Mouse (Mus musculus): ENCODE measurements around the gene Hic2. TPM values are rescaled to one million over a fixed set of nuclear protein-coding genes. Genes with fewer than 3 reads are reported as not detected.

Hic2 gene
- polyA plus RNA-seq (2015; fragmentation: Nextera tagmentation; extraction: Ambion mirVana), result 4.5 and 6.1 TPM in 2 replicates

GRCm38 (mm10) chr16:17232794-17233701, at the start of gene Hic2:
Hic2 (plus strand) TSS chr16:17233572.
- Histone ChIP-seq H3K27ac (peak within 1 kb of the TSS; percentile 91), H3K4me3 (replicated peaks) (peak within 1 kb of the TSS; percentile 95), H3K4me1 (peaks cover 25% of the 10 kb centered on the region), H3K9ac (peak within 1 kb of the TSS; percentile 83), H3K27me3 (replicated peaks) (no peaks in the 10 kb centered on the region), H3K36me3 (no peaks in the 10 kb centered on the region), H3K4me2 (peak within 1 kb of the TSS; percentile 83), H3K9me3 (no peaks in the 10 kb centered on the region)
- ATAC-seq (ENCODE audit: insufficient read depth, low FRiP score, low read depth), result peak; percentile 94
- WGBS, result 2% methylated on average over 54 of the region's 59 CpGs

- no peak overlapping the region for H3K9ac ChIP-seq
- H3K27ac ChIP-seq, result no peak overlapping the region
- H3K9me3 ChIP-seq, result no peaks in the 10 kb centered on the region
- no peak overlapping the region for H3K4me3 ChIP-seq (replicated peaks)
- H3K36me3 ChIP-seq, result peaks cover 6% of the 10 kb centered on the region; the same call in 1 of the 2 replicates
- H3K27me3 ChIP-seq (replicated peaks), result no peaks in the 10 kb centered on the region
- ATAC-seq (ENCODE audit: insufficient read depth, low FRiP score, low read depth), result no peak
- H3K4me2 ChIP-seq, result no peak overlapping the region
- no peaks in the 10 kb centered on the region for H3K4me1 ChIP-seq
Measured at GRCm38 (mm10) chr16:17185475-17185874, 47.9 kb upstream of the Hic2 start.

DNA sequence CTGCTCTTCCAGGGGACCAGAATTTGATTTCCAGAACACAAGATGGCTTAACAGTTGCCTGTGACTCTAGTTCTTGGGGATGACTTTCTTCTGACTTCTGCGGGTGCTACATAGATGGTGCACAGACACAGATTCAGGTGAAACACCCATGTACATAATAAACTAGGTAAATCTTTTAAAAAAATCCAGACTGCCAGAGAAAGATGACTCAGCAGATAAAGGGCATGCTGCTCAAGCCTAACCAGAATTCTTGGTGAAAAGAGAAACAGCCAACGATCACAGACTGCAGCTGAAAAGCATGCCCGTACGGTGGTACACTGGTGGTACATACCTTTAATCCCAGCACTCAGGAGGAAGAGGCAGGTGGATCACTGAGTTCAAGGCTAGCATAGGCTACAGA, 39.5 kb upstream of the Hic2 start:
- H3K4me3 ChIP-seq (replicated peaks), result no peak overlapping the region
- H3K4me1 ChIP-seq, result no peaks in the 10 kb centered on the region
- no peak overlapping the region for H3K27ac ChIP-seq
- no peaks in the 10 kb centered on the region for H3K27me3 ChIP-seq (replicated peaks)
- no peaks in the 10 kb centered on the region for H3K36me3 ChIP-seq
- no peak overlapping the region for H3K4me2 ChIP-seq
- H3K9ac ChIP-seq, result no peak overlapping the region
- no peaks in the 10 kb centered on the region for H3K9me3 ChIP-seq
- ATAC-seq (ENCODE audit: insufficient read depth, low FRiP score, low read depth), result no peak
- WGBS, result 93% methylated on average over 4 of the region's 4 CpGs

DNA sequence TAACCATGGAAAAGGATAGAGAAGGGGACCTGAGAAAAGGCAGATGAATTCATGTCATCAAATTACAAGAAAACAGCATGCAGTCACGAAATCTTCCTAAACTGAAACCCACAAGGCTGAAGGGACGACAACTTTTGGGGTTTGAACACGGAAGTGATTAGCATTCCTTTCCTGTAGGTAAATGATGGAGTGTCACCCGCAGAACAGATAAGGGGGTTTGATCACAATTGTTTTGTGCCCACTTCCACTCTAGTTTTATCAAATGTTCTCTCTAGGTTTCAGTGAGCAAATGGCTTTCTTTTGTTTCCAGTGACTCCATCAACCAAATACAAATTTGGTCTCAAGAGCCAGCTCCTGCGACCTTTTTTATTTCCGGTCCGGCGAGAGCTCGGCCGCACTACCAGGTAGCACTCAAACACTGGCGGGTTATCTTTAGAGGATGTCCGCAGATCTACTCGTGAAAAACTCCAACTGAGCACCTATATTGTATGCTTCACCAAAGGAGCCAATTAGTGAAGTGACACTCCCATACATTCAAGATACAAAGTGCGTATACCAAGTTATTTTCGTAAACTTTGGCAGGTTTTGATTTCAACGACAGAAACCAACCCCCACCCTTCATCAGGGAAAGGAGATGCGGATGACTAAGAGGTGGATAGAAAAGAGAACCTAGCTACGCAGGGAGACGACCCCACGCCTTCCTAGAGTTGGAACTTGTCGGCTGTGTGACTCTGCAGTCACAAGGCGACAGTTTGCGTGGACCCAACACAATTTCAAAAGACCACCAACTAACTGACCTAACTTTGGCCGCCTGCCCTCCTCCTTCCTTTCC, 33.0 kb upstream of the Hic2 start:
- H3K4me1 ChIP-seq, result 0 out of 2 replicates have a peak, but pooled peaks cover 14% of the 10 kb centered on the region
- H3K4me2 ChIP-seq, result peak overlapping the region; percentile 65
- H3K9ac ChIP-seq, result peak overlapping the region; percentile 95
- ATAC-seq (ENCODE audit: insufficient read depth, low FRiP score, low read depth), result no peak
- H3K27ac ChIP-seq, result peak overlapping the region; percentile 79
- no peaks in the 10 kb centered on the region for H3K9me3 ChIP-seq
- H3K36me3 ChIP-seq, result no peaks in the 10 kb centered on the region
- H3K4me3 ChIP-seq (replicated peaks), result peak overlapping the region; percentile 99
- H3K27me3 ChIP-seq (replicated peaks), result no peaks in the 10 kb centered on the region
- WGBS, result 3% methylated on average over 24 of the region's 24 CpGs

DNA sequence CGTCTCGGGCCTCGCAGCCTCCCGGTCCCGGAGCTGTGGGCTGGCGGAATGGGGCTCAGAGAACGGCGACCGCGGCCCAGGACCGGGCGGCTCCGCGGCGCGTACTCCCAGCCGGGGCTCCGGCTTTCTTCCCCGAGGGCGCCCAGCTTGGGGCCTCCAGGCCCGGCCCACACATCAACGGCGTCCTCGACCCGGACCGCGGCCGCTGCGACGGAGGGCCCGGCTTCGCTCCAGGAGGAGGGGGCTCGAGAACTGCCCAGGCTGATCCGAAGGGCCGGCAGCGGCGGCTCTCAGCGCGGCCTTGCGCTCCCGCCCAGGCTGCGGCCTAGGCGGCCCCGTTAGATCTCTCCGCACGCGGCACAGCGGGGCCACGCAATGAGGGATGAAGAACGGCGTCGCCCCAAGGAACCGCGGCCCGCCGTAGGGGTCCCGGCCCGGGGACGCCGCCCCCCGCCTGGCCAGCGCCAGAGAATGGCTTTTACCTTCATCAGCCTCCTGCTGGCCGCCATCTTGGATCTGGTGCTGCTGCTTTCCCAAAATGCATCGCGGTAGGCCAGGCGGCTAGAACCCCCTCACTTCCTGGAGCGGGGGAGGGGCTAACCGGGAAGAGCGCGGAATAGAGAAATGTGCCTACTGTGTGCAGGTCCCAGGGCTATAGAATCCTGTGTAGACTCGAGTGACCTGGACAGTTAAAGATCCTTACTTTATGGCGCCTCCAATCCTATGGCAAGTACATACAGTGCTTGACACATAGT, 32.2 kb upstream of the Hic2 start:
- Histone ChIP-seq H3K27me3 (replicated peaks) (no peaks in the 10 kb centered on the region), H3K4me2 (peak overlapping the region; percentile 65), H3K4me1 (0 out of 2 replicates have a peak, but pooled peaks cover 14% of the 10 kb centered on the region), H3K27ac (peak overlapping the region; percentile 79), H3K9ac (peak overlapping the region; percentile 95), H3K9me3 (no peaks in the 10 kb centered on the region), H3K36me3 (no peaks in the 10 kb centered on the region), H3K4me3 (replicated peaks) (peak overlapping the region; percentile 99)
- peak; percentile 84 for ATAC-seq (ENCODE audit: insufficient read depth, low FRiP score, low read depth)
- under 1% methylated on average over 72 of the region's 72 CpGs for WGBS

GRCm38 (mm10) chr16:17201977-17202376, 31.4 kb upstream of the Hic2 start:
- H3K4me3 ChIP-seq (replicated peaks), result 0 out of 2 replicates have a peak overlapping the region, but pooled peaks have one; percentile 99
- ATAC-seq (ENCODE audit: insufficient read depth, low FRiP score, low read depth), result peak; percentile 52
- 0 out of 2 replicates have a peak, but pooled peaks cover 14% of the 10 kb centered on the region for H3K4me1 ChIP-seq
- no peak overlapping the region for H3K4me2 ChIP-seq
- H3K9me3 ChIP-seq, result no peaks in the 10 kb centered on the region
- no peak overlapping the region for H3K9ac ChIP-seq
- no peaks in the 10 kb centered on the region for H3K27me3 ChIP-seq (replicated peaks)
- H3K36me3 ChIP-seq, result no peaks in the 10 kb centered on the region
- WGBS, result 43% methylated on average over 2 of the region's 2 CpGs
- H3K27ac ChIP-seq, result peak overlapping the region; percentile 41; the same call in 1 of the 2 replicates

DNA sequence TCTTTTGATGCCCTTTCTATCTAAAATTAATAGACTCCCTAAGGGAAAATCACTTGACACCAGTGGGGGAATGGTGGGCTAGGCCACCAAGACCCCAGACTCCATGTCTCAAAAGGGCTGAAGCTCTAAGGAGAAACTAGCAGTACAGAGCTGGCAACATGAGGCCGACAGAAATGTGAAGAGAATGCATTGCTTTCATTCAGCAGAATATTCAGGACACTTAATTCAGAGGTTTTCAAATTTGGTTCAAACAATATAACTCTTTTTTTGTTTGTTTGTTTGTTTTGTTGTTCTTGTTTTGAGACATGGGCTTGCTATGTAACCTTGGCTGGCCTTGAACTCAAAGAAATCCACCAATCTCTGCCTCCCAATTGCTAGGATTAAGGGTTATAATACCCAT, 30.8 kb upstream of the Hic2 start, which contains the start of gene Ube2l3:
TSS of gene Ube2l3 (minus strand) at position 101 of the 400 bp plus-strand sequence.
- no peaks in the 10 kb centered on the region for H3K27me3 ChIP-seq (replicated peaks)
- H3K36me3 ChIP-seq, result no peaks in the 10 kb centered on the region
- peak within 1 kb of the TSS; percentile 65; the same call in 1 of the 2 replicates for H3K4me2 ChIP-seq
- H3K27ac ChIP-seq, result peak within 1 kb of the TSS; percentile 41; the same call in 1 of the 2 replicates
- H3K4me3 ChIP-seq (replicated peaks), result peak within 1 kb of the TSS; percentile 99
- ATAC-seq (ENCODE audit: insufficient read depth, low FRiP score, low read depth), result no peak
- 0 out of 2 replicates have a peak, but pooled peaks cover 14% of the 10 kb centered on the region for H3K4me1 ChIP-seq
- no peaks in the 10 kb centered on the region for H3K9me3 ChIP-seq
- H3K9ac ChIP-seq, result peak within 1 kb of the TSS; percentile 95; the same call in 1 of the 2 replicates
- WGBS, result 80% methylated on average over 1 of the region's 1 CpGs

GRCm38 (mm10) chr16:17204990-17205389, 28.4 kb upstream of the Hic2 start:
- no peaks in the 10 kb centered on the region for H3K36me3 ChIP-seq
- 6% methylated on average over 6 of the region's 6 CpGs for WGBS
- H3K27me3 ChIP-seq (replicated peaks), result peaks cover 6% of the 10 kb centered on the region; the same call in 1 of the 2 replicates
- no peaks in the 10 kb centered on the region for H3K9me3 ChIP-seq
- peaks cover 22% of the 10 kb centered on the region for H3K4me1 ChIP-seq
- H3K27ac ChIP-seq, result no peak overlapping the region
- no peak overlapping the region for H3K9ac ChIP-seq
- H3K4me3 ChIP-seq (replicated peaks), result no peak overlapping the region
- no peak for ATAC-seq (ENCODE audit: insufficient read depth, low FRiP score, low read depth)
- H3K4me2 ChIP-seq, result no peak overlapping the region

GRCm38 (mm10) chr16:17208389-17209361, 24.7 kb upstream of the Hic2 start, which contains the start of gene Rimbp3:
Rimbp3 (plus strand) TSS chr16:17208603.
- H3K36me3 ChIP-seq, result no peaks in the 10 kb centered on the region
- WGBS, result under 1% methylated on average over 85 of the region's 85 CpGs
- H3K4me3 ChIP-seq (replicated peaks), result peak within 1 kb of the TSS; percentile 62
- peak within 1 kb of the TSS; percentile 35 for H3K9ac ChIP-seq
- peaks cover 24% of the 10 kb centered on the region for H3K4me1 ChIP-seq
- H3K4me2 ChIP-seq, result peak within 1 kb of the TSS; percentile 100
- H3K9me3 ChIP-seq, result no peaks in the 10 kb centered on the region
- peak; percentile 57 for ATAC-seq (ENCODE audit: insufficient read depth, low FRiP score, low read depth)
- H3K27ac ChIP-seq, result peak within 1 kb of the TSS; percentile 44
- peaks cover 18% of the 10 kb centered on the region for H3K27me3 ChIP-seq (replicated peaks)

GRCm38 (mm10) chr16:17209404-17209960, 23.9 kb upstream of the Hic2 start:
- ATAC-seq (ENCODE audit: insufficient read depth, low FRiP score, low read depth), result no peak; the same call in 1 of the 2 replicates
- Histone ChIP-seq H3K9ac (0 out of 2 replicates have a peak overlapping the region, but pooled peaks have one; percentile 16), H3K9me3 (no peaks in the 10 kb centered on the region), H3K27me3 (replicated peaks) (peaks cover 18% of the 10 kb centered on the region), H3K4me2 (peak overlapping the region; percentile 100), H3K36me3 (no peaks in the 10 kb centered on the region), H3K27ac (no peak overlapping the region), H3K4me3 (replicated peaks) (peak overlapping the region; percentile 62), H3K4me1 (peaks cover 24% of the 10 kb centered on the region)
- 2% methylated on average over 37 of the region's 37 CpGs for WGBS

All from stomach, embryonic 15.5 days (tissue).